Mouse (Mus musculus) v-Abl transformed pro-B cells (cell line): ENCODE results near the gene Chmp6.

ENCODE experiments used
- in situ Hi-C, 2 experiments: fragments of 400-800 bp; cut with MboI; formaldehyde crosslinking; loops; one replicate each; pipeline ENCODE4 v1.15.1; 2025; ENCODE audit not compliant: unreplicated experiment in 2 of 2

Gene Chmp6

DNA sequence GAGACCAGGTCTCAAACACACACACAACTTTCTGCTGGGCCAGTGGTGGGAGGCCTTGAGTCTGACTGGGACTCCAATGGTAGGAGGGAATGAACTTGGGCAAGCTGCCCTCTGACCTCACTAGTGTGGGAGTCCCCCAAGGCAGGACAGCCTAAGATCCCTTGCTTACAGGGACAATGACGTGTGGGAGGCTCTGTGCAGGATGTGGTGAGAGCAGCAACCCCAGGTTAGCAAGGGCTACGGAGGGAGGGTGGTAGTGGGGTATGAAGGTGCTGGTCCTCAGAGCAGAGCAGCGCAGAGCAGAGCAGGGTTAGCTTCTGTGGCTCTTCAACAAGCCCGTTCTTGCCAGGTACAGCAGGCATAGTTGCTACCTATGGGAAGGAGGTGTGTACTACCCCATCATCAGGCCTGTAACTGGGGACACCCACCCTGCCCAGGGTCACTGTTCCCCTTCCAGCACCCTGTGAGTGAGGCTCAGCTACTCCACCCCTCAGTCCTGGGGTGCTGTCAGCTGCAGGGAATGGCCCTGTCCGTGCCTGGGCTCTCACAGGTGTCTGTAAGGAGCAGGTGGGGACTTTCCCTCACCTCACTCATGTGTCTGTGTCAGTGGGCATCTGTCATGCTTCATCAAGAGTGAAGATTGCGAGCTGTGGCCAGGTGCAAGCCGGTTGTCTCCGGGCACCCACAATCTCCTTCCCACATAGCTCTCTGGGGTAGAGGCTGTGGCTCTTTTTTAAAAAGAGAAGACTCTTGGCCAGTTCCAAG is 20.8 kb downstream of the Chmp6 start:
- in situ Hi-C loops: no loop called here

DNA sequence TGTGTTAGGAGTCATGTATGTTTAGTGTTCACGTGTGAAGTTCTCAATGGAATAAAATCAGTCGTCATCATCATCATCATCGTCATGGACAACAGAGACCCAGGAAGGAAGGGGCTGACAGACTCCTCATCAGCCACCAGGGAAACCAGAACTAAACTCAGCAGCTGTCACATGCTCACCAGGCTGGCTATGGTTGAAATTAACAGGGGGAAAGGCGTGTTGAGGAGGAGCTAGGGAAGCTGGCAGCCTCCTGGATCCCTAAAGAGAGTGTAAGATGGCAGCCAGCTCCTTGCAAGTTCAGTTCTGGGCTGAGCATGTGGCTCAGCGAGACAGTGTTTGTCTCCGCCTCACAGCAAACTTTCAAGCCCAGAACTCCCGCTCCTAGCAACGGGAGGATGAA is 21.5 kb downstream of the Chmp6 start:
- in situ Hi-C loops: no loop called here

DNA sequence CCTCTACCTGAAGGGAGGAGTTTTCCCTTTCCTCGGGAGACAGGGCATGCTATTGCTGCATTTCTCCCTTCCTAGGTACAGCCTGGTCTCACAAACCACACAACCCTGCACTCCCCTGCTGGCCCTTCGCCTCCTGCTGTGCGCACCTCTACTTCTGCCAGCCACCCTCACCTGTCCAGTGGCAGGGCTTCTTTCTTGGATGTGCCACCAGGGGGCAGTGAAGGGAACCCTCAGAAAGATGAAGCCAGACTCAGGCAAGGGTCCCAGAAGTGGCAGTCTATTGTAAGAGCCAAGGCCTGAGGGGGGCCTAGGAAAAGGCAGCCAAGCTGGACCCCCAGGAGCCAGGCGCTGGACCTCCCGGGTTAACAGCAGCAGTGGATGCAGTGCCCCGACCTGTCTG is 22.2 kb downstream of the Chmp6 start:
- in situ Hi-C loops: no loop called here

DNA sequence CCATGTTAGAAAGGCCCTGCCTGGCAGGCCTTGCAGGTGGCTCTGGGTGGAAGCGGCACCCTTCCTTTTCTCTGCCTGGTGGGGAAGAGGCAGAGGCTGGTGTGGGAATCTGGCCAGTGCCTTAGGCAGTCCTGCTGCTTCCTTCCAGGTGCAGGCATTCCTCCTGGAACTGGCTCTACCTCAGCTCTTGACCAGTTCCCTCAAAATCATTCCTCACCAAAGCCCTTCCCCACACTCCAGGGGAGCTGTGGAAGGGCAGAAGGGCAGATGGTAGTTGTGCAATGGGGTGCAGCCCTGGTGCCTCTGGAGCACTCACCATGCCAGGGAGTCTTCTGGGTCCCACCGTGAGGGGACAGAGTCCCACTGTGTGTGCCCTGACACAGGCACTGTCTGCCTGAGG is 23.2 kb downstream of the Chmp6 start:
- in situ Hi-C loops: no loop called here

DNA sequence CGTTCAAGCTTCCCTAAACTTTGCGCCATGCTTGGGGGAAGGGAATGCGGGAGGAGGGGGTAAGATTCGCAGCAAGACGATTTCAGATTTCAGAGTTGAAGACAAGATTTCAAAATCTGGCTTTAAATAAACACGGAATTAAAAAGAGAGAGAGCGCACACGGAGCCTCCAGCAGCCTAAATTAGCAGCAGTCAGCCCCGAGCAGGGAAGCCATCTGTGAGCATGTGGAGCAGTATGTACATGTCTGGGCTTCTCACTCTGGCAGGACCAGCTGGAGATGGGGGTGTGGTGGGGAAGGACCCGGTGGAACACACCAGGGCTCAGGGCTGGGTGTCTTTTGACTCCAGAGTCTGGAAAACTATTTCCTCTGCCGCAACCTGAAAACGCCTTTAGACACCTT is 24.0 kb downstream of the Chmp6 start:
- in situ Hi-C loops: no loop called here

DNA sequence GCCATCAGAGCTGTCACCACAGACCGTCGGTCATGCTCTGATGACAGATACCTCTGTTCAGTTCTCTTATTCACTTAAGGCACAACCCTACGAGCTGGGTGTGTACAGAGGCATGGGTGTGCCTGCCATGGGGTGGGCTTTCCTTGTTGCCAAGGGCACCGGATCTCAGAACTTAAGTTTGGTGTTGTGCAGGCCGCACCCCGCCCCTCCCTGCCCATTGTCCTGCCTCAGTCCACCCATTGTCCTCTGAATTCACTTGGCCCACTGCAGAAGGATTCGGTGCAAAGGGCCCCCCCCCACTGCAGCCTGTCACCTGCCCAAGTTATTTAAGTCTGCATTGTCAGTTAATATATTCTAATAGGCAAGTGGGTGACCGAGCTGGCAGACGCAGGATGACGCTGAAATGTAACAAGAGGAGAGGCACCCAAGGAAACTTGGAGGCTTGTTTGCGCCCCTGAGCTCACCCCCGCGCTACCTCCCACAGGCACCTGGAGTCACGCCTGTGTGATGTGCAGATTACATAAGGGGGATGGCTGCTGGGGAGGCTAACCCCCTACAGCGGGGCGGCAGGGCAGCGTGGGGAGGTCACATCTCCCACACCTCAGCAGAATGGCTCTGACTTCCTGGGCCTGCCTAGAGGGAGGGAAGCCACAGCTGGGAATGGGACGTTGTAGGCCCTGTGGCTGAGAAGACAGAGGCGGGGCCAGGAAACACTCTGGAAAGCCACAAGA is 24.7 kb downstream of the Chmp6 start:
- in situ Hi-C loops: no loop called here

DNA sequence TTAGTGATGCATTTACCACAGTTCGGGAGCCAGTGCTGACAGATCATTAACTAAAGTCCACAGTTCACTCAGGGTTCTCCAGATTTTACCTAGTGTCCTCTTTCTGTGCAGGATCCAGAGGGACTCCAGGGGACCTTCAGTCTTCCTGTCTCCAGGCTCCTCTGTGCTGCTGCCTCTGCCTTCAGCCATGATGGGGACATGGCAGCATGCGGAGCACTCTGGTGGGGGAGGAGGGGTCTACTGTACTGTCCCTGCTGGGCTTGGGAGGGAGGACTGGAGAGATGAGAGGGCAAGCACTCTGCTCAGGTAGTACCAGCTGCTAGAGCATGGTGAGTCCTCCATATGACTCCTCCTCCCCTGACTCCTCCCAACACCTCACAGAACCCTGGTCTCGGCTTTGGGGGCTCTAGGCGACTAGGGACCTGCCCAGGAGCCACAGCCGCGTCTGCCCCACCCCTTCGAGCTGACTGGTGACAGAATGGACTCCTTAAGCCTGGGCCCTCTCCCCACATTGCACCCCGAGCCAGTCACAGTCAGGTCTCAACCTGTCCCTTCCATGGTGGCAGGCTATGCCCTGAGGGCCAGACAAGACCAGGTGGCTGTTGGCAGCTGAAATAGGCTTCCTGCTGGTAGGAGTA is 26.0 kb downstream of the Chmp6 start:
- in situ Hi-C loops: no loop called here

DNA sequence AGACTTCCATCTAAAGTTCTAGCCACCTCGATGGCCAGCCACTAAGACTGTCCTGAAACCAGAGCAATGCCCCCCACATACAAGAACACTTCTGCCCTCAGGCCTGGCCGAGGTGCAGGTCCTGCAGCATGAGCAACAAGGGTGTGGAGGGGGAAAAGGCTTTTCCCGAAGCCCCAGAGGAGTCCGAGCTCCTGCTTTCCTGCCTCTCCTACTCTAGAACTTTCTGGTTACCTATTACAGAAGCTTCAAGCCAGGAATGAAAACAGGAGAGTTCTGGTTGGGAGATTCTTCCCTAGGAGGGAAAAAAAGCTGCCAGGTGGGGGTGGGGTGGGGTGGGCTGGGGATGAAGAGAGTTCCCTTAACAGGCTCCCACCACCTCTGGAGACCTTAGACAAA is 26.5 kb downstream of the Chmp6 start:
- in situ Hi-C loops: no loop called here

DNA sequence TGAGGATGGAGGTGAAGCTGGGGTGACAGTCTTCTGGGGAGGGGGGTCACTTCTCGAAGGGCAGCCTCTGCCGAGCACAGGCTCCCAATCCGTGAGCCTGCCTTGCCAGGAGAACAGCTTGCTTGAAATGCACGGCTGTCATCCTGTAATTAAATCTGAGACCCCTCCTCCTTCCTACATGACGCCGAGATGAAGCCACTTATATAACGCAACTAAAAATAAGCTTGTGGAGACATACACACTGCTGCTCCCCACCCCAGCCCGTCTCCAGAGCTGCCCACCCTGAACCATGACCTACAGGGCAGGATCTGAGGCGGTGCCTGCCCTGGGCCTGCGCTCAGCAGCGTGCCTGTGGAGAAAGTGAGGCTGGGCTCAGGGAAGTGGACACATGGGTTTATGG is 26.9 kb downstream of the Chmp6 start:
- in situ Hi-C loops: no loop called here

DNA sequence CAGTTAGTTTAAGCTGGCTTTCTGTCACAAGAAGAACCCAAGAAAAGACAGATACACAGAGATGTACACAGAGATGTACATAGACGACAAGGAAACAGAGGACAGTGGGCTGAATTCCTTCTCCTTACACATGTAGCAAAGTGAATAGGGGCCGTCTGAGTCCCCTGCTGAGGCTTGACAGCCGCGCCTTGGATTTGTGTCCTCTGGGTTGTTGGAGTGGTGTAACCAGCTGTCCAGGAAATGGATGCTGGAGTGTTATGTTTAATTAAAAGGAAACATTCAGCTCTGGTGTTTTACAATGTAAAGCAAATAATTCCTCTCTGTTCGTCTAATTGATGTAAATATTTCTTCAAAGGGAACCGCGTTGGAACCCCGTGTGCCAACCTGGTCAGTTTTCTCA is 28.6 kb downstream of the Chmp6 start:
- in situ Hi-C loops: no loop called here

DNA sequence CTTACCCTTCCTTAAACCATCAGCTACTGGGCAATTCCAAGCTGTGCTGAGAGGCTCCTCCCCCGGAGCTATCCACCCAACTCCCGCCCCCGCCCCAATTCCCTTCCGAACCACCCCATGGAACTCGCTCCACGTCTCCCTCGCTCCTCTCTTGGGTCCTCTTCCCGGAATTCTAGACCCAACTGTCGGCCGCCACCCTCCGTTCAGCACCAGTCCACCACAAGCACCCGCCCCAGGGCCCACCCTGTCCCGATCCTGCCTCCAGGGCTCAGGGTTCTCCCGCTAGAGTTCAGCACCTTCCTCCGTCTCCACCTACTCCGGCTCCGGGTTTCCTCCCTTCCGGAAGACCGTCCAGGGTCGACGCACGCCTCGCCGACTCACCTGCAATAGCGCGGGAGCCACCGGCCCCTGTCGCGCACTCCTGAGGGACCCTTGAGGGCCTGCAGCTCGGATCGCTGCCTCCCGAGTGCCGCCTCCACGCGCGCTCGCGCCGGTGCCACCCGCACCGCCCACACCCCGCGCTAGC is 29.0 kb downstream of the Chmp6 start:
- in situ Hi-C loops: no loop called here

DNA sequence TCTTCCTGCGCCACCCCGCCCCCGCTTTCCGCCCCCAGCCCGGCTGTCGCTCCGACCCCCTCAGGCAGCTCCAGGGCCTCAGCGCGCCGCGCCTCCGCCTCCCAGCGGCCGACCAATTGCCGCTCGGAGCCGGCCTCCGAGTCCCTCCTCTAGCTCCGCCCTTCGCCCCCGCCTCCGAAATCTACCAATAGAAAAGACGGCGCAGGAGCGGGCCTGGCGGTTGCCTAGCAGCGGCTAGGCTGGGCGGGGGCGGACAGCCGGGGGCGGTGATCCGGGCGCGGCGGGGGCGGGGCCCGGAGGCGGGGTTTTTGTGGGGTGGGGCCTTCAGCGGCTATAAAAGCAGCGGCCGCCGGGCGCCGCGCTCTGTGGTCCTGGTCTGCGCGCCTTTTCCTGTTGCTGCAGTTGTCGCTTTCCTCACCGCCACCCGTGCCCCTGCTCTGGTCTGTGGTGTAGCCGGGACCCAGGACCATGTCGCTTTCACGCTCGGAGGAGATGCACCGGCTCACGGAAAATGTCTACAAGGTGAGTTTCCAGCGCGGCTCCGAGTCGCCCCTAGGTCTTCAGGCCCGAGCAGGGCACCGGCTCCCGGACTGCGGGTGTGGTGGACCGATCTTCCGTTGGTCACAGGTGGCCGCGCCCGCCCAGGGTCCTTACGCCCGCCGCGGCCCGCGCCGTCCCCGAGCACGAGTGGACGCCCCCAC is 29.6 kb downstream of the Chmp6 start, which contains the start of gene Baiap2:
Gene Baiap2 (plus strand): TSS at position 37 of the 701 bp plus-strand sequence.
- in situ Hi-C loops: no loop called here

DNA sequence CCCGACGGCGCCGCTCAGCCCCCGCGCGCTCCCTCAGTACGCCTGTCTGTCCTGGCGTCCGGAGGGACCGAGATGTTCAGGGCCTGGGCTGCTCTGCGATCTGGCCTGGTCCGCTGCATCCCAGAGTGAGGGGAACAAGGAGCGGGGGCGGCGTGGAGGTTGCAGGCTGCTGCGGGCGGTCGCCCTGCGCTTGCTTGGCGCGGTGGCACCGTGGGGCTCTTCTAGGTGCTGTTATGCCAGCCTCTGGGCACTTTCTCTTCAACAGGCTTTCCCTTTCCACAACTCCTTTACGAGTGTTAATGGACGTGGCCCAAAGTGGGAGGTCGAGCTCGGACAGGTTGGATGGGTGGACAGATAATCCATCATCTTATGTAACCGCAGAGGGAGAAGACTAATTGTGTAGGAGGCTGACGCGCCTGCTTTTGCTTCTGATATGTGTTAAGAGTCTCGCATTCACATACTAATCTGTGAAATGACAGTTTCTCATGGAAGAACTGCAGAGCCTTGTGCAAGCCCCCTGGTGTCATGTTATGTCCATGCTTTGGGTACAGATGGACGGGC is 30.3 kb downstream of the Chmp6 start:
- in situ Hi-C loops: no loop called here

DNA sequence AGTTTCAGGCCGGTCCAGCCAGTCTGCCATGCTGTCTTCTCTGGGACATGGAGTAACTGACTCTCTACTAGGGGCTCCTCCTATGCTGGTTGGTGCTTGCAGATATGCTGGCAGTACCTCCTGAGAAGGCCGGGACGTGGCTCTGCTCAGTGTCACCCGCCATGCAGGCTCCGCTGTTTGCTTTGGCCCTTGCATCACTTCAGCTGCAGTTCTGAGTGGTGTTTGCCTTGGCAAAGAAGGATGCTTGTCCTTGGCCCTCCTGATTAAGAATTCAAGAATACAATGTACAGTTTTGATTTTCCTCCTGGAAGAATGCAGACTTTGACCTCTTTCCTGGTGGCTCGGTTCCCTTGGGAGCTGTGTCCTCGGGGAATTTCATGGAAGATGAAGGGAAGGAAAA is 32.1 kb downstream of the Chmp6 start:
- in situ Hi-C loops: loop anchor here in 1 of 2 experiments (5.0 kb wide), 1 partner anchor 37 kb away; no protein-coding TSS in a partner anchor

DNA sequence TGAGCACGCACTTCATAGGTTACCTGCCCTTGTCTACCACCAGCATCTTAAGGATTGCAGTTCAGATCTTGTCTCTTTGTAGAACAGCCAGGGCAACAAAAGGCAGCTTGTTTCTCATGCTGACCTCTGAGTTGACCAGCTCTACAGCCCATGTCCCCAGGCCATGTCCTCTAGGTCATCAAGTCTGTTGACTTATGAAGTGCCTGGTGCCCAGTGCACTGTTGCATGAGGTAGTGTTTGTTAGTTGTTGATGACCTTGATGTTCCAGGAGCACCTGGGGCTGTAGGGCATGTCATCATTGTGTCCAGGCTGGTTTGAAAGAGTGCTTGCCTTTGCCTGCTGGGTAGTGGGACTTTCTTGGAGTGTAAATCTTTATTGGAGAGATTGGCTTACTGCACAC is 34.2 kb downstream of the Chmp6 start:
- in situ Hi-C loops: loop anchor here in 1 of 2 experiments (5.0 kb wide), 1 partner anchor 35 kb away; no protein-coding TSS in a partner anchor

DNA sequence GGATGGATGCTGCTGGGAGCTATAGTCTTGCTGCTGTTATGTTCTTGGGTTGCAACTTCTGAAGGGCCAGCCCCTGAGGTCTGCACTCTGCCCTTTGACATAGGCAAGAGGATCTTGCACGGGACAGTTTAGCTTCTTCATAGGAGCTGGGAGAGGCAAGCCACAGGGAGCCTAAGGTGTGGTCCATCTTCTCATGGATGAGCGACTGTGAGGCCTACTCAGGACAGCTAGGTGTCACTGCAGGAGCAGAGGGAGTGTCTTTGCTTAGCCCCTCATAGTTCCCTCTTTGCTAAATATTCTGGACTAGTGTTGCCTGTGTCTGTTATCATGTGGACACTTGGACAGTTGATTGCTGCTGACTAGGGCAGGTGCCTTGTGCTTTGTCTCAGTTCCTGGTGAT is 34.7 kb downstream of the Chmp6 start:
- in situ Hi-C loops: loop anchor here in 1 of 2 experiments (5.0 kb wide), 1 partner anchor 34 kb away; no protein-coding TSS in a partner anchor

DNA sequence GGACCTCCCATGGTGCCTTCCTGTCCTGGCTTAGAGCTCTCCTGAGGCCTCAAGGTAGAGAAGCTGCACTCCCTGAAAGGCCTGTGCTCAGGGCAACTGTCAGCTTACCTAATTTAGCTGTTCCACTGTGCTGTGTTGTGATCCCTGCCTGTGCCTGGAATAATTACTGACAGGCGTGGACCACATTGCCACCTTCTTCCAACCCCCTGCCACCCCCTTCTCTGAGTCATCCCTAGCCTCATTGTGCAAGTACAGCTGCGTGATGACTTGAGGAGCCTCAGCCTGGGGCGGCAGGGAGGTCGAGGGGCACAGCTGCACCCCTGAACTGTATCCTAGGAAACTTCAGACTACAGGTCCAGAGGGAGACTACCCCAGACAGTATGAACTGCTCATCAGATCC is 35.1 kb downstream of the Chmp6 start:
- in situ Hi-C loops: loop anchor here in 1 of 2 experiments (5.0 kb wide), 1 partner anchor 34 kb away; no protein-coding TSS in a partner anchor

DNA sequence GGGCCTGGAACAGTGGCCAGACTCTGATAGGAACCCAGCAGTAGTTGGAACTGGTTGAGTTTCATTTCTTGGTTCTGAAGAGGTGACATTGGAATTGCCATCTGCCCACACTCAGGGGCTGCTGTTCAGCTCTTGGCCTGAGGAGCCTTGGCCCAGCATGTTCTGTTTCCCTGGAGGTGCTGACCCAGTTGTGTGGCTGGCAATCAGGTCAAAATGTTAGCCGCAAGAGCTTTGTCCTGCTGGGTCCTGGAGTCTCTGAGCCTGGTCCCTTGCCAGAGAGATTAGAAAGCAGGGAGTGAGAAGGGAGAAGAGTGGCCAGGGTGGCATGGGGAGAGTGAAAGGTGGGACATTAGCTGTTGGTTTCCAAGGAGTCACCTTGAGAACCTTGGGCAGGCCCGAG is 35.6 kb downstream of the Chmp6 start:
- in situ Hi-C loops: loop anchor here in 1 of 2 experiments (5.0 kb wide), 1 partner anchor 33 kb away; no protein-coding TSS in a partner anchor

DNA sequence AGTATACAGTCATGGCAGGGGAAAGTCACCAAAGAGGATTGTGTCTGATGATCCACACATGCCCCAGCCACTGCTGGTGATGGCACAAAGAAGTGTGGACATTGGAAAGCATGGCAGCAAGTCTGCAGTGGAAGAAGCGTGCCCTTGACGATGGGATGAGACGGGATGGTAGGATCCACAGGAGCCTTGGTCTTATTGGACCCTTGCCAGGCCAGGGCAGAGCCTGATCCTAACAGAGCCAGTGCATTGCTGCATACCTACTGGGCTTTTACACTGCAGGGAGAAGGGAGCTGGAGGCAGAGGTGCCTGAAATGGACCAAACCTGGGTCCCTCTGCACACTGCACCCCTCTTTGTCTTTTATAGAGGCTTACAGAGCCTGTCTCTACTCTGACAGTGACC is 37.3 kb downstream of the Chmp6 start:
- in situ Hi-C loops: no loop called here

DNA sequence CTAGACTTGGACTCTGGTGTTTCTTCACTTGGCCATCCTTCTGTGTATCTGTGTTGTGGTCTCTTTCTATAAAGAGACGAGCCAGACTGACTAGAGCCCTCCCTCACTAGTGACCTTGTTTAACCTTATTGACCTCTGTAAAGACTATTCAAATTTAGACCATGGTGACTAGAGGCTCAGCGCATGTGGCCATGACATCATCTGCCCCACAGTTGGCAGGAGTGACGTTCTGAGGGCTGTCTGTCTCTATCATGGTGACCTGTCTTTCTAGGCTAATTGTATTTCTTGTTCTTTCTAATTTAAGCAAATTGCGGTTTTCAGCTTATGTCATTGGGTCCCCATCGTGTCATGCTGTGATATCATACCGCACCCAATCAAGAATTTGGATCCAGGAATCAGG is 38.1 kb downstream of the Chmp6 start:
- in situ Hi-C loops: no loop called here
